8 mouse cellular contexts compared by ENCODE assay signal in genomic region chr11:120493351-120493750, GRCm38 (mm10). TPM values are rescaled to one million over a fixed set of nuclear protein-coding genes. Genes with fewer than 3 reads are reported as not detected.
A peak's percentile ranks its signal among the peaks of the same experiment; 100 is the strongest.
DNase-seq lines count a peak whose midpoint lies in the region; ATAC-seq lines count a peak whose summit lies in the region.

No protein-coding gene starts in this region.

- DNase-seq in heart, postnatal 25 days (ENCODE audit: low spot score) = no peak
- DNase-seq in forebrain, embryonic 14.5 days (ENCODE audit: low spot score) = no peak
- peak; percentile 65 to 67 for DNase-seq in kidney, postnatal 36 days
- DNase-seq in thymus, postnatal 36 days = no peak
- DNase-seq in layer of hippocampus, adult 8-10 months (ENCODE audit: low spot score in 2 of 2) = no peak
- no peak for DNase-seq in frontal cortex, postnatal 10 days (ENCODE audit: low spot score in 2 of 2)

- H3K9me3 ChIP-seq in heart, embryonic 15.5 days (replicated peaks) = no peaks in the 10 kb centered on the region
- no peaks in the 10 kb centered on the region for H3K9me3 ChIP-seq in forebrain, embryonic 14.5 days (replicated peaks; ENCODE audit: control insufficient read depth, low read length)
- no peaks in the 10 kb centered on the region for H3K9me3 ChIP-seq in neural tube, embryonic 12.5 days

- intact Hi-C loops in heart, postnatal 25 days (cut with DNase I) = no loop called here

- H3K4me2 ChIP-seq in heart, embryonic 15.5 days = peak overlapping the region; percentile 97
- peak overlapping the region; percentile 98 for H3K4me2 ChIP-seq in forebrain, embryonic 14.5 days (ENCODE audit: low read length)
- H3K4me2 ChIP-seq in neural tube, embryonic 12.5 days (replicated peaks) = peak overlapping the region; percentile 99

- H3K27ac ChIP-seq in heart, embryonic 15.5 days = peak overlapping the region; percentile 85
- H3K27ac ChIP-seq in forebrain, embryonic 14.5 days (ENCODE audit: low read depth, low read length) = no peak overlapping the region
- no peak overlapping the region for H3K27ac ChIP-seq in neural tube, embryonic 12.5 days

- 61% methylated on average over 3 of the region's 3 CpGs for WGBS in heart, embryonic 15.5 days
- 51% methylated on average over 3 of the region's 3 CpGs for WGBS in forebrain, embryonic 14.5 days
- WGBS in neural tube, embryonic 12.5 days = 68% methylated on average over 3 of the region's 3 CpGs

- peak overlapping the region; percentile 89; the same call in 1 of the 2 replicates for H3K9ac ChIP-seq in heart, embryonic 15.5 days
- H3K9ac ChIP-seq in forebrain, embryonic 14.5 days (ENCODE audit: low read length) = peak overlapping the region; percentile 80
- peak overlapping the region; percentile 85 for H3K9ac ChIP-seq in neural tube, embryonic 12.5 days

- peak overlapping the region; percentile 78 for H3K4me3 ChIP-seq in heart, embryonic 15.5 days
- H3K4me3 ChIP-seq in forebrain, embryonic 14.5 days (ENCODE audit: low read depth, low read length) = peak overlapping the region; percentile 95
- H3K4me3 ChIP-seq in neural tube, embryonic 12.5 days = peak overlapping the region; percentile 93

- ATAC-seq in heart, embryonic 15.5 days (replicated peaks; ENCODE audit: insufficient number of reproducible peaks, insufficient read depth, low FRiP score, low read depth) = no peak
- ATAC-seq in forebrain, embryonic 14.5 days = no peak
- ATAC-seq in neural tube, embryonic 12.5 days (ENCODE audit: low FRiP score, low read depth) = no peak

- peaks cover 37% of the 10 kb centered on the region for H3K4me1 ChIP-seq in heart, embryonic 15.5 days (replicated peaks)
- H3K4me1 ChIP-seq in forebrain, embryonic 14.5 days (ENCODE audit: control insufficient read depth, insufficient read depth, low read length) = peaks cover 18% of the 10 kb centered on the region
- peaks cover 29% of the 10 kb centered on the region for H3K4me1 ChIP-seq in neural tube, embryonic 12.5 days

- H3K36me3 ChIP-seq in heart, embryonic 15.5 days = peaks cover 47% of the 10 kb centered on the region
- peaks cover 59% of the 10 kb centered on the region for H3K36me3 ChIP-seq in forebrain, embryonic 14.5 days (ENCODE audit: control insufficient read depth, insufficient read depth, low read length)
- H3K36me3 ChIP-seq in neural tube, embryonic 12.5 days = peaks cover 42% of the 10 kb centered on the region

- no peaks in the 10 kb centered on the region for H3K27me3 ChIP-seq in heart, embryonic 15.5 days
- no peaks in the 10 kb centered on the region for H3K27me3 ChIP-seq in forebrain, embryonic 14.5 days (replicated peaks; ENCODE audit: control insufficient read depth, insufficient read depth, low read length)
- H3K27me3 ChIP-seq in neural tube, embryonic 12.5 days (replicated peaks) = no peaks in the 10 kb centered on the region

RNA-seq across cellular contexts. Expression of gene Slc25a10, which starts 1.7 kb away (rescaled TPM):
- 32.1 and 45.0 TPM in 2 replicates for polyA plus RNA-seq in heart, embryonic 15.5 days (2015; fragmentation: Nextera tagmentation; extraction: Ambion mirVana)
- 10 to 100 TPM; 13.1 to 14.8 TPM for total RNA-seq in heart, postnatal 25 days (2021)
- polyA plus RNA-seq in forebrain, embryonic 14.5 days (2014; fragmentation: Nextera tagmentation; extraction: Ambion mirVana) = 29.7 and 31.6 TPM in 2 replicates
- polyA plus RNA-seq in neural tube, embryonic 12.5 days (2016; fragmentation: Nextera tagmentation; extraction: Ambion mirVana) = 37.9 TPM in 2 replicates
- total RNA-seq in layer of hippocampus, adult 8-10 months (2022) = 10 to 100 TPM; 22.9 to 28.6 (median 25.0) TPM

RNA-seq across cellular contexts. Expression of gene Mrpl12, which starts 8.9 kb away (rescaled TPM):
- 203 and 218 TPM in 2 replicates for polyA plus RNA-seq in heart, embryonic 15.5 days (2015; fragmentation: Nextera tagmentation; extraction: Ambion mirVana)
- 100 to 1,000 TPM; 253 to 263 TPM for total RNA-seq in heart, postnatal 25 days (2021)
- 143 and 155 TPM in 2 replicates for polyA plus RNA-seq in forebrain, embryonic 14.5 days (2014; fragmentation: Nextera tagmentation; extraction: Ambion mirVana)
- polyA plus RNA-seq in neural tube, embryonic 12.5 days (2016; fragmentation: Nextera tagmentation; extraction: Ambion mirVana) = 116 and 117 TPM in 2 replicates
- total RNA-seq in layer of hippocampus, adult 8-10 months (2022) = 10 to 100 TPM; 63.7 to 66.0 (median 64.4) TPM

RNA-seq across cellular contexts. Expression of gene Arl16, which starts 25.9 kb away (rescaled TPM):
- polyA plus RNA-seq in heart, embryonic 15.5 days (2015; fragmentation: Nextera tagmentation; extraction: Ambion mirVana) = 26.7 and 37.5 TPM in 2 replicates
- total RNA-seq in heart, postnatal 25 days (2021) = 10 to 100 TPM; 10.5 to 10.6 TPM
- 37.4 and 43.9 TPM in 2 replicates for polyA plus RNA-seq in forebrain, embryonic 14.5 days (2014; fragmentation: Nextera tagmentation; extraction: Ambion mirVana)
- polyA plus RNA-seq in neural tube, embryonic 12.5 days (2016; fragmentation: Nextera tagmentation; extraction: Ambion mirVana) = 63.6 and 64.5 TPM in 2 replicates
- total RNA-seq in layer of hippocampus, adult 8-10 months (2022) = 10 to 100 TPM; 46.9 to 50.6 (median 50.3) TPM

RNA-seq across cellular contexts. Expression of gene Ccdc137, which starts 35.4 kb away (rescaled TPM):
- 22.1 and 26.5 TPM in 2 replicates for polyA plus RNA-seq in heart, embryonic 15.5 days (2015; fragmentation: Nextera tagmentation; extraction: Ambion mirVana)
- 1 to 10 TPM; 7.9 to 8.9 TPM for total RNA-seq in heart, postnatal 25 days (2021)
- polyA plus RNA-seq in forebrain, embryonic 14.5 days (2014; fragmentation: Nextera tagmentation; extraction: Ambion mirVana) = 18.6 and 18.8 TPM in 2 replicates
- 30.9 and 34.7 TPM in 2 replicates for polyA plus RNA-seq in neural tube, embryonic 12.5 days (2016; fragmentation: Nextera tagmentation; extraction: Ambion mirVana)
- total RNA-seq in layer of hippocampus, adult 8-10 months (2022) = 10 to 100 TPM; 24.7 to 37.0 (median 27.4) TPM

RNA-seq across cellular contexts. Expression of gene Oxld1, which starts 35.5 kb away (rescaled TPM):
- 18.1 and 21.4 TPM in 2 replicates for polyA plus RNA-seq in heart, embryonic 15.5 days (2015; fragmentation: Nextera tagmentation; extraction: Ambion mirVana)
- 10 to 100 TPM; 53.7 to 56.4 TPM for total RNA-seq in heart, postnatal 25 days (2021)
- 11.6 and 15.3 TPM in 2 replicates for polyA plus RNA-seq in forebrain, embryonic 14.5 days (2014; fragmentation: Nextera tagmentation; extraction: Ambion mirVana)
- 12.5 and 13.8 TPM in 2 replicates for polyA plus RNA-seq in neural tube, embryonic 12.5 days (2016; fragmentation: Nextera tagmentation; extraction: Ambion mirVana)
- total RNA-seq in layer of hippocampus, adult 8-10 months (2022) = 10 to 100 TPM; 15.7 to 19.0 (median 17.2) TPM

Comparison
In these comparisons a context has a peak if more than half of its experiments do, and no peak if none do; other contexts are left out.
1. DNase-seq: peak in kidney, postnatal 36 days (2 of 2); none in heart, postnatal 25 days (single experiment), forebrain, embryonic 14.5 days (single experiment), thymus, postnatal 36 days (0 of 2), layer of hippocampus, adult 8-10 months (0 of 2) and frontal cortex, postnatal 10 days (0 of 2).
2. Peak in every context shown above with its lines, with median percentiles within 50 percentile points of each other: H3K4me2 ChIP-seq, H3K4me3 ChIP-seq and H3K9ac ChIP-seq.